Mouse (Mus musculus) CH12.LX (cell line): ENCODE data around the gene Nexn. TPM values are rescaled to one million over a fixed set of nuclear protein-coding genes. Genes with fewer than 3 reads are reported as not detected.

Source experiments
- DNase-seq: peaks from one replicate; pipeline ENCODE4 v3.0.0-alpha.2; 2013; ENCODE audit errors: extremely low read depth
- H3K27ac ChIP-seq: 2 replicates; pipeline ENCODE4 v1.5.1; 2012; ENCODE audit warnings: low read depth, mild to moderate bottlenecking, control low read depth, moderate library complexity; ENCODE audit not compliant: insufficient read depth
- H3K27me3 ChIP-seq: replicated peaks from 2 replicates; pipeline ENCODE3; 2012; ENCODE audit warnings: inconsistent platforms
- H3K36me3 ChIP-seq, 2 experiments: replicated peaks in 1 of 2; 2 replicates each; pipeline versions ENCODE3 to v1.6.1; 2012; ENCODE audit warnings: inconsistent platforms in 1 of 2, low read length in 1 of 2, mild to moderate bottlenecking in 1 of 2, mixed read lengths in 1 of 2, moderate library complexity in 1 of 2; ENCODE audit not compliant: control insufficient read depth in 1 of 2, insufficient read depth in 1 of 2
- H3K4me1 ChIP-seq, 2 experiments: 2 replicates each; pipeline ENCODE4 v1.6.1; 2012; ENCODE audit warnings: inconsistent platforms in 1 of 2, moderate library complexity in 1 of 2; ENCODE audit not compliant: insufficient read depth in 2 of 2, control insufficient read depth in 1 of 2
- H3K4me2 ChIP-seq: 2 replicates; pipeline ENCODE4 v1.6.1; 2012; ENCODE audit warnings: low read depth, mild to moderate bottlenecking, control low read depth; ENCODE audit not compliant: poor library complexity, insufficient read depth, severe bottlenecking
- H3K4me3 ChIP-seq, 3 experiments: fragments of 150-350 bp in 1 of 3; sonication (generic) in 1 of 3; replicated peaks in 1 of 3; 2 replicates each; pipeline versions ENCODE3 to v1.5.1; 2011 to 2012; ENCODE audit warnings: low read depth in 2 of 3, low read length in 2 of 3, mild to moderate bottlenecking in 2 of 3, moderate library complexity in 2 of 3, control low read depth in 1 of 3, improper control_type of control experiment in 1 of 3, inconsistent platforms in 1 of 3, mixed read lengths in 1 of 3; ENCODE audit not compliant: poor library complexity in 1 of 3
- H3K79me2 ChIP-seq: replicated peaks from 2 replicates; pipeline ENCODE4 v1.6.1; 2012; ENCODE audit warnings: mild to moderate bottlenecking, moderate library complexity; ENCODE audit not compliant: control insufficient read depth, poor library complexity, insufficient read depth, severe bottlenecking; ENCODE audit errors: extremely low read depth
- H3K9ac ChIP-seq: 2 replicates; pipeline ENCODE4 v1.6.1; 2012; ENCODE audit warnings: low read depth, mild to moderate bottlenecking, control low read depth, moderate library complexity; ENCODE audit not compliant: insufficient read depth
- H3K9me3 ChIP-seq: replicated peaks from 2 replicates; pipeline ENCODE3; 2012; ENCODE audit warnings: low read length, inconsistent platforms, mixed read lengths
- CHD1 ChIP-seq: IDR thresholded peaks from 2 replicates; pipeline ENCODE4 v1.6.1; 2012; ENCODE audit warnings: low read depth, low read length, improper control_type of control experiment, inconsistent platforms
- E2F4 ChIP-seq: IDR thresholded peaks from 2 replicates; pipeline ENCODE4 v1.6.1; 2011; ENCODE audit warnings: low read depth, low read length, improper control_type of control experiment; ENCODE audit not compliant: insufficient replicate concordance
- HCFC1 ChIP-seq: IDR thresholded peaks from 2 replicates; pipeline ENCODE4 v1.6.1; 2012; ENCODE audit warnings: low read depth, mild to moderate bottlenecking, inconsistent platforms, low read length, improper control_type of control experiment
- KAT2A ChIP-seq: IDR thresholded peaks from 2 replicates; pipeline ENCODE4 v1.6.1; 2012; ENCODE audit warnings: low read length, improper control_type of control experiment, inconsistent platforms; ENCODE audit not compliant: insufficient replicate concordance
- MAX ChIP-seq: IDR thresholded peaks from 2 replicates; pipeline ENCODE4 v1.6.1; 2011; ENCODE audit warnings: low read length, improper control_type of control experiment
- MYC ChIP-seq: IDR thresholded peaks from 2 replicates; pipeline ENCODE4 v1.6.1; 2011; ENCODE audit warnings: low read depth, mild to moderate bottlenecking, improper control_type of control experiment, low read length
- POLR2AphosphoS2 ChIP-seq: IDR thresholded peaks from 2 replicates; pipeline ENCODE4 v1.6.1; 2011; ENCODE audit warnings: low read depth, low read length, improper control_type of control experiment
- RAD21 ChIP-seq: IDR thresholded peaks from 2 replicates; pipeline ENCODE4 v1.6.1; 2011; ENCODE audit warnings: low read depth, mild to moderate bottlenecking, low read length, improper control_type of control experiment, moderate library complexity
- RCOR1 ChIP-seq: conservative IDR thresholded peaks from 2 replicates; pipeline ENCODE4 v1.6.1; 2012; ENCODE audit warnings: low read depth, mild to moderate bottlenecking, inconsistent platforms, low read length, improper control_type of control experiment
- SIN3A ChIP-seq: IDR thresholded peaks from 2 replicates; pipeline ENCODE4 v1.6.1; 2012; ENCODE audit warnings: low read length, improper control_type of control experiment, inconsistent platforms
- USF2 ChIP-seq: conservative IDR thresholded peaks from 2 replicates; pipeline ENCODE4 v1.6.1; 2011; ENCODE audit warnings: low read depth, low read length, improper control_type of control experiment
- ZNF384 ChIP-seq: IDR thresholded peaks from 2 replicates; pipeline ENCODE4 v1.6.1; 2012; ENCODE audit warnings: low read depth, low read length, improper control_type of control experiment, inconsistent platforms
- dilution Hi-C: fragments of 300-500 bp; cut with MboI; formaldehyde crosslinking; loops from 2 replicates; pipeline ENCODE4 v1.14.3; 2020; ENCODE audit warnings: low sequenced_read_pairs; ENCODE audit not compliant: extremely low pct_unique_long_range_greater_than_20kb, extremely low pct_ligation_motif_present
- in situ Hi-C: fragments of 300-500 bp; cut with MboI; formaldehyde crosslinking; loops from 3 replicates; pipeline ENCODE4 v1.14.3; 2019; ENCODE audit warnings: low sequenced_read_pairs, low pct_ligation_motif_present, low pct_unique_long_range_greater_than_20kb, mixed read lengths
- polyA plus RNA-seq: library from polyadenylated mRNA; unstranded; fragments of >175 nt; gene quantifications from 2 replicates; pipeline ENCODE4 v1.2.1, GENCODE M21; 2012; ENCODE audit warnings: low read depth; ENCODE audit not compliant: insufficient read length
- total RNA-seq, 2 experiments: library from RNA; depleted of rRNA; stranded (reverse); fragments of 300-350 nt in 1 of 2; fragments of >200 nt in 1 of 2; gene quantifications; 2 replicates each; pipeline ENCODE4 v1.2.3; 2012 to 2014

The Nexn gene
- total and polyA plus RNA-seq, 3 experiments, result 0.08 to 0.17 TPM; not detected in 1

DNA sequence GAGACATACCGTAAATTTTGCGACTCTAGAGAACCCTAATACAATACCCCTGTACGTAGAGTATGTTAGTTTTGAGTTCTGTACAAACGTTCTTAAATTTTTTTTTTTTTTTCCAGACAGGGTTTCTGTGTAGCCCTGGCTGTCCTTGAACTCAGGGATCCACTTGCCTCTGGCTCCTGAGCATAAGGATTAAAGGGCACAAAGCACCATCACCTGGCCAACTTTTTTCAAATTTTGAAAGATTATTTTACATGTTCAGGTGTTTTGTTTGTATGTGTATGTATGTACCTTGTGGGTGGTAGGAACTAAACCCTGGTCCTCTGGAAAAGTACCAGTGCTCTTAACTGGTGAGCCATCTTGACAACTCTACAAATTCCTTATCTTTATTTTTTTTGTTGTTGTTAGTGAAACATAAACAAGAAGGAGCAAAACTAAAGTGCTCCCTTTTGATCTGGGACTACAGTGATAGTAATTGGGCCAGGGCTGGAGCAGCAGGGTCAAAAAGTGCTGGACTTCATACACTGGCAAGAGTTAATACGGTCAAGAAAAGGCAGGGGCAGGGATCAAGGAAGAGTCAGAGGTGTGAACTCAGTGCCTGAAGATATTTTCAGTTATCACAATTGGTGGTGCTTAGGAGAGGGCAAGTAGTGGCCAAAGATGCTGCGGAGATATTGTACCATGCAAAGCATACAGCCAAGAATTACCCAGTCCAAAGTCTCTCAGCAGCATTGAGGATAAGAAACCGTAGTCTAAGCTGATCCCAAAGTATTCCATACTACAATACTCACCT is 57.9 kb downstream of the Nexn start:
- H3K27me3 ChIP-seq, result no peaks in the 10 kb centered on the region
- peaks cover 6 to 31% of the 10 kb centered on the region in 2 experiments for H3K4me1 ChIP-seq
- H3K9me3 ChIP-seq, result no peaks in the 10 kb centered on the region
- H3K4me2 ChIP-seq, result peak overlapping the region; percentile 48
- in situ Hi-C loops, result no loop called here
- no peak overlapping the region for H3K27ac ChIP-seq
- peak overlapping the region in 2 of 3 experiments; percentile 84 to 93 for H3K4me3 ChIP-seq
- peak overlapping the region; percentile 98; the same call in 1 of the 2 replicates for H3K9ac ChIP-seq
- dilution Hi-C loops, result no loop called here
- DNase-seq, result no peak
- TF ChIP-seq CHD1 (0 out of 2 replicates have a peak, but pooled peaks have one; percentile 61), RCOR1 (no peak), KAT2A (no peak)
- TF ChIP-seq, all 38 proteins: peak for 1
- Histone ChIP-seq H3K36me3 (peaks cover 6 to 39% of the 10 kb centered on the region in 2 experiments), H3K79me2 (peaks cover 43% of the 10 kb centered on the region)

DNA sequence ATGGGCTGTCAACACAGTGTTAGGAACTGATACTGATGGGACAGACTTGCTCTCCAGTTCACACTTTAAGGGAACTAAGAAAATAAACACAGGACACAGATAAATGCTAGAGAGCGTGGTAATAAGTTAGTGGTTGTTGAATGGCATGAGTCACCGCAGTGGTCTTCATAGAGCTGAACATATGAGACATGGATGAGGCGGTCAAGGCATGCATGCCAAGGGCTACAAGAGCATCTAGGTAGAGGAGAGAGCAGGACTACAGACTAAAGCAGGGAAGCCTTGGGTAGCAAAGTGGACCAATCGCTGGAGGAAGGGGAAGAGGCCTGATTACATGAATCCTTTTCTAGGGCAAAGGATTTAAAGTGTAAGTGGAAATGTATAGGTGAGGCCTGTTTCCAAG is 59.0 kb downstream of the Nexn start:
- TF ChIP-seq HCFC1, result no peak
- no peak for TF ChIP-seq ZNF384
- no peaks in the 10 kb centered on the region for H3K27me3 ChIP-seq
- H3K27ac ChIP-seq, result no peak overlapping the region
- peaks cover 4 to 27% of the 10 kb centered on the region in 2 experiments for H3K36me3 ChIP-seq
- dilution Hi-C loops (no loop called here), in situ Hi-C loops (no loop called here)
- H3K79me2 ChIP-seq, result peaks cover 31% of the 10 kb centered on the region
- no peak for DNase-seq
- H3K9ac ChIP-seq, result no peak overlapping the region
- no peaks in the 10 kb centered on the region for H3K9me3 ChIP-seq
- H3K4me1 ChIP-seq, result peaks cover 3 to 20% of the 10 kb centered on the region in 2 experiments
- no peak overlapping the region for H3K4me2 ChIP-seq
- H3K4me3 ChIP-seq, result no peak overlapping the region

DNA sequence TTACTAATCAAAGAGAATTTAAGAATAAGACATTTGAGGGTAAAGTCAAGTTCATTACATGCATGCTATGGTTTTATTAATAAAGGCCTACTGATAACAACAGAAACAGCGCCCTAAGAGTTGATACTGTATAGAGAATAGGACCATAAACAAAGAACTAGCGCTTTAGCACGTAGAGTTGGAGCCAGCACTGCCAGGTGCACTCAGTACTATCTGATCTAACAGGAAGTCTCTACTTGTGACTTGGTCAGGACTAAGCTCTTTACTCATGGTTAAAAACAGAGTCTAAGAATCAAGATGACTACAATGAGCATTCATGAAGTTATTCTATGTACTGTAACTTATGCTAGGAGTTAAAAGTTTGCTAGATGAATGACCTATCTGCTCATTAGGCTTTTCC is 61.6 kb downstream of the Nexn start:
- dilution Hi-C loops, result no loop called here
- Histone ChIP-seq H3K9ac (no peak overlapping the region), H3K27ac (no peak overlapping the region), H3K36me3 (peaks cover 4 to 23% of the 10 kb centered on the region in 2 experiments), H3K27me3 (no peaks in the 10 kb centered on the region), H3K4me3 (no peak overlapping the region), H3K9me3 (no peaks in the 10 kb centered on the region), H3K79me2 (peaks cover 12% of the 10 kb centered on the region), H3K4me1 (peaks cover 3 to 20% of the 10 kb centered on the region in 2 experiments), H3K4me2 (no peak overlapping the region)
- TF ChIP-seq E2F4, result no peak
- no peak for TF ChIP-seq SIN3A
- TF ChIP-seq POLR2AphosphoS2, result no peak
- TF ChIP-seq RAD21, result no peak
- no peak for TF ChIP-seq USF2
- no peak for TF ChIP-seq CHD1
- TF ChIP-seq MYC, result no peak
- TF ChIP-seq MAX, result no peak
- in situ Hi-C loops, result no loop called here
- DNase-seq, result no peak
